Mouse (Mus musculus) kidney, adult 8-10 months (tissue): Measurements from ENCODE around the gene Celsr3.

Source experiments
- DNase-seq, 2 experiments: peaks; one replicate each; pipeline ENCODE4 v3.0.0; 2022

Celsr3 gene

DNA sequence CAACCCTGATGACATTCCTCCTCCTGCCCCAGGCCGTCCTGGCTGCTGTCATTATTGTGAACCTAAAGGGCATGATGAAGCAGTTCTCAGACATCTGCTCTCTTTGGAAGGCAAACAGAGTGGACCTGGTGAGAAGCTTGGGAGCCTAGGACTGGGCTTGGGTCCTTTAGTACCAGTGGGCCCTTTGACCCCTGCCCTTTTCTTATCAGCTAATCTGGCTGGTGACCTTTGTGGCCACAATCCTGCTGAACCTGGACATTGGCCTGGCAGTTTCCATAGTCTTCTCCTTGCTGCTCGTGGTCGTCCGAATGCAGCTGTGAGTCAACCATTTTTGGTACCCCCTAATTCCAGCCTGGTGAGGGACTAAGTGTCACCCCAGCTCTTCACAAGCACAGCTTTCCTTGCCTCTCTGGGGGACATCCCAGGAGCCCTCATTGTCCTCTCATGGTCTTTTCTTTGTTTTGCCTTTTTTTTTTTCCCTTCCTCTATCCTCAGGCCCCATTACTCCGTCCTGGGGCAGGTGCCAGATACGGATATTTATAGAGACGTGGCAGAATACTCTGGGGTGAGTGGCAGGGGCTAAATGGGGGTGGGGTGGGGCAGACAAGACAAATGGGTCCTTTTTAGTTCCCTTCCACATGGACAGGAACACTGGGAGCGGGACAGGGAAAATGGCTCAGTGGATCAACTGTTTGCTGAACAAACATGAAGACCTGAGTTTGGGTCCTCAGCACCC, 32.8 kb downstream of the Celsr3 start:
- no peak for DNase-seq
